Mouse (Mus musculus): Measurements from ENCODE around the gene A3galt2. TPM values are rescaled to one million over a fixed set of nuclear protein-coding genes. Genes with fewer than 3 reads are reported as not detected.

Gene A3galt2
- polyA plus RNA-seq, 1 experiment from 2014 or later: 0.10 TPM

DNA sequence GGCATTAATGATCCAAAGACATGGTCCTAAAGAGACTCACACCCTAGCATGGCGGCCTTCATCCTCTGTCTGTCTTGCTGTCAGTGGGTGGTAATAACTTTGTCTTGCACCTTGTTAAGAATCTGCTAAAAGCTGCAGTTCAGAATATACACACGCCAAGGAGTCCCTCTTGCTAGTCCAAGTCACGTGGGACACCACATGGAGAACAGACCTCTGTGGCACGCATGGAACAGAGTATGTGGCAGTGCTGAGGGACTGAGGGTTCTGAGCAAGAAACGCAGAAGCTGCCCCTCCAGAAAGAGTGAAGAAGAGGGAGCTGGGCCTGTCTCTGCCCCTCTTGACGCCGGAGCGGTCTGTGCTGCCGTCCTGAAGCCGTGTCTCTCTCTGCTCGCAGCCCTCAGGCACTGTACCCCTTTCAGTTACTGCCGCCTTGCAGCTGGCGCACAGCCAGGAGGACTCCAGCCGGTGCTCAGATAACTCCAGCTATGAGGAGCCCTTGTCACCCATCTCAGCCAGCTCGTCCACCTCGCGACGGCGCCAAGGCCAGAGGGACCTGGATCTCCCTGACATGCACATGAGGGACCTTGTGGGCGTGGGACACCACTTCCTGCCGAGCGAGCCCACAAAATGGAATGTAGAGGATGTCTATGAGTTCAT lies 7.4 kb upstream of the A3galt2 start:
- H3K4me3 ChIP-seq: no peak overlapping the region
- H3K4me1 ChIP-seq: peaks cover 11% of the 10 kb centered on the region
- no peaks in the 10 kb centered on the region for H3K27me3 ChIP-seq (ENCODE audit: low read depth, poor library complexity, severe bottlenecking)
- DNase-seq (ENCODE audit: low spot score): no peak
- WGBS: 95% methylated on average over 22 of the region's 22 CpGs
- H3K27ac ChIP-seq (replicated peaks): no peak overlapping the region
- H3K36me3 ChIP-seq: peaks cover 100% of the 10 kb centered on the region
- H3K9me3 ChIP-seq (replicated peaks): no peaks in the 10 kb centered on the region

DNA sequence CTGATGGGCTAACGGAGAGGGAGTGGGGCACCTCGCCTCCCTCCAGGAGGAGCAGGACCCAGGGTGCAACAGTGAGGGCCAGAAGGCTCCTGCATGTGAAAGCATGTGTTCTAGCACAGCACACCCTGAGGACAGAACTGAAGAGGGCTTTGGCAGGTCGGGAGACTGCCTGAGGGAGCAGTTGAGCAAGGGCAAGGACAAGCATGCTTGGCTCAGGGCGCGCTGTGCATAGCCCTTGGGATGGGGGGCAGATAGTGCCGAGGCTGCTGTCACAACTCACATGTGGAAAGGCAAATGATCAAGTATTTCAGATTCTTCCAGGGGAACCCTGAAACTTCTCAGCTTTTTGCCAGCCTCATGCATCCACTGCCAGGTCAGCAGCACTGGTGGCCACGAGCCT lies 6.9 kb upstream of the A3galt2 start:
- WGBS: 96% methylated on average over 7 of the region's 7 CpGs
- no peak overlapping the region for H3K27ac ChIP-seq (replicated peaks)
- DNase-seq (ENCODE audit: low spot score): no peak
- H3K27me3 ChIP-seq (ENCODE audit: low read depth, poor library complexity, severe bottlenecking): no peaks in the 10 kb centered on the region
- H3K4me1 ChIP-seq: 0 out of 2 replicates have a peak, but pooled peaks cover 6% of the 10 kb centered on the region
- no peak overlapping the region for H3K4me3 ChIP-seq
- H3K36me3 ChIP-seq: peaks cover 100% of the 10 kb centered on the region
- H3K9me3 ChIP-seq (replicated peaks): no peaks in the 10 kb centered on the region

DNA sequence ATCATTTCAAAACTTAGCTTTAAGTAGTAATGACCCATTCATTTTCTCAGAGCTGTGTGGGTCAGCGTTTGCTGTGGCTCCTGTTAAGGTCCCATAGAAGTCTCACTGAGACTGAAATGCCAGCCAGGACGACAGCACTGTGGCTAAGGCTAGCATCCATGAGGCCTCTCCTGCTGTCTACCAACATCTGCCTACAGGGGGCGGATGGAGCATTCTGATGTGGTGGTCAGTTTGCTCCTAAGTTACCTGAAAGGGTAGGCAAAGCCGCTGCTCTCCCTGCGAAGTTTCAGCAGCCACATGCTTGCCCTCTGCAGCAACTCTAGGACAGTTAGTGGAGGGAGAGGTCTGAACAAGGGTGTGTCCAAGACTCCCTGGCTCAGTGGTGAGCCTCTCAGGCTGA lies 4.2 kb upstream of the A3galt2 start:
- Histone ChIP-seq H3K27me3 (ENCODE audit: low read depth, poor library complexity, severe bottlenecking) (no peaks in the 10 kb centered on the region), H3K36me3 (peaks cover 94% of the 10 kb centered on the region), H3K27ac (replicated peaks) (no peak overlapping the region), H3K4me1 (peaks cover 18% of the 10 kb centered on the region), H3K9me3 (replicated peaks) (no peaks in the 10 kb centered on the region), H3K4me3 (no peak overlapping the region)
- 69% methylated on average over 5 of the region's 5 CpGs for WGBS
- DNase-seq (ENCODE audit: low spot score): no peak

DNA sequence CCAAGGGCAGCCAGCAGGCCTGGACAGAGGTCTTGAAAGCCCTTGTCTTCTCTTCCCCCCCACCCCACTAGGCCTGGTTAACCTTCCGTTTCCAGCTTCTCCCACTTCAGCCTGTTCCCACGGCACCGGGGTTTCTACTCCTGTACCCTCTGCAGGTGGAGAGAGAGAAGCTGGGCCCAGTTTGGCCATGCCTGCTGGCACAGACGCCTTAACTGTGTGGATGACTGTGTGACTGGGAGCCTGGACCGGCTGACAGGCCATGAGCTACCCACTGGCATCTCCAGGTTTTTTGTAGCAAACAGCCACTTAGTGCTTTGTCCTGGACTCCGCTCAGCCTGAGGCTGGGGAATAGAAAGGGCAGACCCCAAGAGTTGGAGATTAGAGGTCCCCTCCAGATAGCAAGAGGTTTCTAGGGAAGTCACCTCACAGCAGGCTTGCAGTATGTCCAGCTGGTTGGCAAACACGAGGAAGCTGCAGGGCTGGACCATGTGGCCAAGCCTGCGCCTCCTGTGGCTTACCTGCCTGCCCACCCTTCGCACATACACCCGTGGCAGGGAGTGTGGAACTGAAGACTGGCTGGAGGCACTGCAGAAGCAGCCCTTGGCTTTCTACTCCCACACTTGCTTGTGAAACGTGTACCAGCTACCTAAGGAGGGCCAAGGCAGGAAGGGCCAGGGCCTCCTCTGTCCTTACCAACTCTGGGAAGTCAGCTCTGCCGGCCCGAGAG lies 3.0 kb upstream of the A3galt2 start:
- Histone ChIP-seq H3K36me3 (peaks cover 82% of the 10 kb centered on the region), H3K27ac (replicated peaks) (no peak overlapping the region), H3K4me1 (peaks cover 21% of the 10 kb centered on the region), H3K9me3 (replicated peaks) (no peaks in the 10 kb centered on the region), H3K4me3 (no peak overlapping the region), H3K27me3 (ENCODE audit: low read depth, poor library complexity, severe bottlenecking) (no peaks in the 10 kb centered on the region)
- no peak for DNase-seq (ENCODE audit: low spot score)
- 92% methylated on average over 13 of the region's 13 CpGs for WGBS

DNA sequence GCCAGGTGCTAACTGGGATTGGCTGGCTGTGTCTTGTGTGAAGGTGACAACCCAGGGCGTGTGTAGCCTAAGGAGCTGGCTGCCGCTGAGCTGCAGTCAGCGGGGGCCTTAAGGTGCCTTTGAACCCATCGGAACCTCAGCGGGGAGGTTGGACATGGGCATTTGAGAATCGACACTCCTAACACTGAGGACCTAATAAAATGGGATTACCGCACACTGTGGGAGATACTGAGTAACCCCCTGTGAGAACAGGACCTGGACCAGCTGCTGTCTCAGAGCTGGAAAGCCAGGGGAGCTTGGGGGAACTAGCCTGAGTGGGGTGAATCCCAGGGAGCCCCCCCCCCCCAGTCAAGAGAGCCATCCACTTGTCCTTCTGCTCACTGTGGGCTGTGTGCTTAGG lies 1.6 kb upstream of the A3galt2 start:
- Histone ChIP-seq H3K36me3 (peaks cover 68% of the 10 kb centered on the region), H3K9me3 (replicated peaks) (no peaks in the 10 kb centered on the region), H3K27me3 (ENCODE audit: low read depth, poor library complexity, severe bottlenecking) (no peaks in the 10 kb centered on the region), H3K27ac (replicated peaks) (peak overlapping the region; percentile 28; the same call in 1 of the 2 replicates), H3K4me1 (peaks cover 21% of the 10 kb centered on the region), H3K4me3 (no peak overlapping the region)
- WGBS: 91% methylated on average over 7 of the region's 7 CpGs
- DNase-seq (ENCODE audit: low spot score): no peak

DNA sequence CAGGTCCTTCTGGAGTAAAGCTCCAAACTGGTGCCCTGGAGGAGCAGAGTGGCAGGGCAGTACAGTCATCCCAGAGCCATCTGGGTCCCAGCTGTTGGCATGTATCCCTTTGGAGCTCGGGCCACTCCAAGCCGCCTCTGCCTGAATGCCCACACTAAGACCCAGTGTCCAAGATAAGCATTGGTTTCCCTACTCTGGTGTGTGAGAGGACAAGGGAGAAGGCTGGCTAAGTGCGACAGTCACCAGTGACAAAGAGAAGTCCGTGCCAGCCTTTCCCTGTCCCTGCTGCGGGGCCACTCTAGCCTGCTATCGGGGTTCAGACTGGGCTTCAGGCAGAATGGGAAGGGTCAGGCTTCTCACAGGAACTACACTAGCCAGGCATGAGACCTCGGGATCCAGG lies 736 bp downstream of the A3galt2 start:
- Histone ChIP-seq H3K9me3 (replicated peaks) (no peaks in the 10 kb centered on the region), H3K4me1 (peaks cover 21% of the 10 kb centered on the region), H3K27me3 (ENCODE audit: low read depth, poor library complexity, severe bottlenecking) (no peaks in the 10 kb centered on the region), H3K36me3 (peaks cover 45% of the 10 kb centered on the region), H3K27ac (replicated peaks) (peak overlapping the region; percentile 63), H3K4me3 (no peak overlapping the region)
- WGBS: 80% methylated on average over 7 of the region's 7 CpGs
- DNase-seq (ENCODE audit: low spot score): no peak

DNA sequence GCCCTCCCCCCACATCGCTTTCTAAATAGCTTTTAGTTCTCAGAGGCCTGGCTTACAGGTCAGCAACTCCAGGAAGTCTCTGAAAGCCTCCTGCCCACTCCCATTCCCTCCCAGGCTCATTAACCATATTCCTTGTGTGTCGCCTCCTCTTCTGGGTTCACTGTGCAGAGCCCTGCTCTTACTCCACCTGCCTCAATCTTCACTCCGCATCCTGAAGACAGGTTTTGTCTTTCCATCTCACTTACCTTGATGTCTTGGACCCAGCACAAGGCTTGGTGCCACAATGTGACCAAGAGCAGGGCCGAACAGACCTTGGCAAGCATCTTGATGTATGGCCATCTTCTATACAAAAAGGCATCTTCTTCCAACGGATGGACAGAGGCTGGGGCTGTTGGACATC lies 4.0 kb downstream of the A3galt2 start:
- peaks cover 17% of the 10 kb centered on the region for H3K36me3 ChIP-seq
- H3K27me3 ChIP-seq (ENCODE audit: low read depth, poor library complexity, severe bottlenecking): no peaks in the 10 kb centered on the region
- peaks cover 10% of the 10 kb centered on the region; the same call in 1 of the 2 replicates for H3K9me3 ChIP-seq (replicated peaks)
- WGBS: 89% methylated on average over 5 of the region's 5 CpGs
- H3K4me1 ChIP-seq: peaks cover 14% of the 10 kb centered on the region
- DNase-seq (ENCODE audit: low spot score): no peak
- no peak overlapping the region for H3K4me3 ChIP-seq
- no peak overlapping the region for H3K27ac ChIP-seq (replicated peaks)

DNA sequence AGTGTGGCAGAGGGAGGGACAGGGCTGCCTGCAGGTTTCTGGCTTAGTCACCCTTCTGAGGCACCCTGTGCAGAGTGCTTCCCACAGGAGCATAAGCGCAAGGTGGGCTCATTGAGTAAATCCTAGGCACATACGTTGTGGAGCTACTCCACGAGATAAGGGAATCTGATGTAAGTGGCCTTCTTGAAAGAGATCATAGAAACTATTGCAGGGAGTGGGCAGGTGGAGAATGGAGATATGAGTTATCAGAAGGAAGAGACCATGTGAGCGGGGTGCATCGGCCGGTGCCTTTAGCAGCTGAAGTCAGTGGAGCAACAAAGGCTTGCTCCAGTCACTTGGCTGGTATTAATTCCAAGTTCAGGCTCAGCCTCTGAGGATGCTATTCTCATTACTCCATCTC lies 4.9 kb downstream of the A3galt2 start:
- Histone ChIP-seq H3K9me3 (replicated peaks) (peaks cover 10% of the 10 kb centered on the region; the same call in 1 of the 2 replicates), H3K4me3 (no peak overlapping the region), H3K27me3 (ENCODE audit: low read depth, poor library complexity, severe bottlenecking) (no peaks in the 10 kb centered on the region), H3K4me1 (peaks cover 12% of the 10 kb centered on the region), H3K36me3 (peaks cover 11% of the 10 kb centered on the region), H3K27ac (replicated peaks) (no peak overlapping the region)
- WGBS: 96% methylated on average over 6 of the region's 6 CpGs
- DNase-seq (ENCODE audit: low spot score): no peak

DNA sequence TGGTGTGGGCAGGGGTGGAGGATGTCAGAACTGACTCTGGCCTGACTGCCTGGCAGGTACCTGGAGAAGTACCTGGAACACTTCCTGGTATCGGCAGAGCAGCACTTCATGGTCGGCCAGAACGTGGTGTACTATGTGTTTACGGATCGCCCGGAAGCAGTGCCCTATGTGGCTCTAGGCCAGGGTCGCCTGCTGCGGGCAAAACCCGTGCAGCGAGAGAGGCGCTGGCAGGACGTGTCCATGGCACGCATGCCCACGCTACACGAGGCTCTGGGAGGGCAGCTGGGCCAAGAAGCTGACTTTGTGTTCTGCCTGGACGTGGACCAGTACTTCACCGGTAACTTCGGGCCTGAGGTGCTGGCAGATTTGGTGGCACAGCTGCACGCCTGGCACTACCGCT lies 11.8 kb downstream of the A3galt2 start:
- H3K4me3 ChIP-seq: no peak overlapping the region
- H3K27ac ChIP-seq (replicated peaks): no peak overlapping the region
- no peak for DNase-seq (ENCODE audit: low spot score)
- WGBS: 94% methylated on average over 20 of the region's 20 CpGs
- peaks cover 9% of the 10 kb centered on the region for H3K4me1 ChIP-seq
- peaks cover 10% of the 10 kb centered on the region; the same call in 1 of the 2 replicates for H3K9me3 ChIP-seq (replicated peaks)
- H3K27me3 ChIP-seq (ENCODE audit: low read depth, poor library complexity, severe bottlenecking): no peaks in the 10 kb centered on the region
- H3K36me3 ChIP-seq: peaks cover 13% of the 10 kb centered on the region

DNA sequence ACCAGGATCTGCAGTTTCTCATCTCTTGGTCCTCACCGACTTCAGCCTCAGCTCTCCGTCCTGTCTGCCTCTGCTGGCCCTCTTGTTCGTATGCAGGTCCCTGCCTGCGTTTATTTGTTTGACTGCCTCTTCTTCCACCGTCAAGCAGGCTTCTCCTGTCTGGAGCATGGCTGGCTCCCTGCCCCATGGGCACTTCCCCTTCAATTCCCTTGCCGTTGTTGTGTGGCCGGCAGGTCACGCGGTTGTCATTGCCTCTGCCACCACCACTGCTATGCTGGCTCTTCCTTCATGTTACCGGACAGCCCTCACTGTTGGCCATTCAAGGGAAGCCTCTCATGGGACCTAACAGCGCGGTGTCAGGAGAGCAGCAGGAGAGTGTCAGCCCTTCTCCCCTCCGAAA lies 13.0 kb downstream of the A3galt2 start:
- WGBS: 84% methylated on average over 13 of the region's 13 CpGs
- Histone ChIP-seq H3K27me3 (ENCODE audit: low read depth, poor library complexity, severe bottlenecking) (no peaks in the 10 kb centered on the region), H3K4me3 (no peak overlapping the region), H3K9me3 (replicated peaks) (peaks cover 7% of the 10 kb centered on the region; the same call in 1 of the 2 replicates), H3K36me3 (peaks cover 21% of the 10 kb centered on the region), H3K27ac (replicated peaks) (no peak overlapping the region), H3K4me1 (peaks cover 9% of the 10 kb centered on the region)
- DNase-seq (ENCODE audit: low spot score): no peak

DNA sequence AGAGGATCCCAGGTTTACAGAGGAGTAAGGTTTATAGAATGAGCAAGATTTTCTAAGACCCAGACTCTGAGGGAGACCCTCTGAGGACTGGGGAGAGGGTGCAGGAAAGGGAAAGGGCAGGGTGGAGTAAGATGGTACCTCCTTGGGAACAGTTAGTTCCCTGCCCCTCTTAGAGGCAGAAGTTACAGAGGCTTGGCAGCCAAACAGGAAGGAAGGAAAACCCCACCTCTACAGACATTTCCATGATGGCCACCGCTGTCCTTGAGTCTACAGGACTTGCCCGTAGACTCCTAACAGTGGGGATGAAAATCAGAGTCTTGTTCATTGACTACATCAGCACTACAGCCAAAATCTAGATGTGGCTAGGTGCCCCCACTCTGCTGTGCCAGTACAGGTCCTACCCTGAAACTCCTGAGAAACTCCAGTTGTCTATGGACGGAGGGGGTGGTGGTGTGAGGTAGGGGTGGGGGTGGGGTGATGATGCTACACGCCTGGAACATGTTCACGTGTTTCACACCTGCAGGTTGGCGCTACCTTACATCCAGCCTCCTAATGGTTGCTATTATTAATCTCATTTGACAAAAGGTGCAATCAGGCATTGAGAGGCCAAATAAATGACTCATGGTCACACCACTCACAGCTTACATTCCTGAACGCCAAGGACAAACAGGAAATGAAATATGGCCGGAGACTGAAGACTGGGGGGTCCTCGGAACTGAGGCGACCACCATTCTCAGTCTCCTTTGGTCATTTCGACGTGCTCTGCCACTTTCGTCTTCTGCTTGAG lies 14.6 kb downstream of the A3galt2 start:
- Histone ChIP-seq H3K27ac (replicated peaks) (no peak overlapping the region), H3K4me3 (no peak overlapping the region), H3K27me3 (ENCODE audit: low read depth, poor library complexity, severe bottlenecking) (no peaks in the 10 kb centered on the region), H3K36me3 (peaks cover 36% of the 10 kb centered on the region), H3K4me1 (peaks cover 9% of the 10 kb centered on the region), H3K9me3 (replicated peaks) (no peaks in the 10 kb centered on the region)
- DNase-seq (ENCODE audit: low spot score): no peak
- WGBS: 91% methylated on average over 13 of the region's 13 CpGs

DNA sequence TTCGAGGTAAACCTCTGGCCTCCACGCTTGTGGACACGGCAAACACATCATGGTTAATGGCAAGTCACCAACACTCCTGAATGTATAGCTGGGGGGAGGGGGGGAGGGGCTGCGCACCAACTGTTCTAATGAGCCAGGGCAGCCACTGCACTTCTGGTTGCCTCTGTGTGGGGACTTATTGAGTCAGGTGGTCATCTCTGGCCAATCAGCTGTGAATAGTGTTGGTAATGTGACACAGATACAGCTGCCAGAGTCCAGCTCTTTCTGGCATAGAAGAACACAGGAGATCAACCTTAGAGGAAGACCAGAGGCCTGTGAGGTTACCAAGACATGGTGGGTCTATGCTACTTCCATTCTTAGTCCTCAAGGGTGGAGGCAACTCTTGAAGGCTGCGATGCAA lies 15.5 kb downstream of the A3galt2 start:
- no peaks in the 10 kb centered on the region for H3K27me3 ChIP-seq (ENCODE audit: low read depth, poor library complexity, severe bottlenecking)
- DNase-seq (ENCODE audit: low spot score): no peak
- no peaks in the 10 kb centered on the region for H3K9me3 ChIP-seq (replicated peaks)
- H3K4me3 ChIP-seq: no peak overlapping the region
- 94% methylated on average over 5 of the region's 5 CpGs for WGBS
- H3K27ac ChIP-seq (replicated peaks): no peak overlapping the region
- peaks cover 45% of the 10 kb centered on the region for H3K36me3 ChIP-seq
- peaks cover 9% of the 10 kb centered on the region for H3K4me1 ChIP-seq

DNA sequence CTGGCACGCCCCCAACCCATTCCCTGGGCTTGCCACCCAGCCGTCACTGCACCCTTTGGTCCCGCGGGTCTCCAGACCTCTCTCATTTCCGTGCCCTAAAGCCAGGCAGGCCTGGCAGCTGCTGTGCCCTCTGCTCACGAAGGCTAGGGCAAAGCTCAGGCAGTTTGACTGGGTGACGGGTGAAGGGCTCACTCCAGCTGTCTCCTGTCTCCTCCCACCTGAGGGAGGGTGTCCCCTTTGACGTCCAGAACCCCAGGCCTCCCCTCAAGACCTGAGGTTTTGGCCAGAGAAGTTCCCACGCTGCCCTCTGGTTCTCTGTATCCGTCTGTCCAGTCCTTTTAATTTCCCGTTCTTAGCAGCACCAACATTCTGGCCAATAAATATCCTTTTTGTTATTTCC lies 18.7 kb downstream of the A3galt2 start:
- 92% methylated on average over 11 of the region's 11 CpGs for WGBS
- peaks cover 77% of the 10 kb centered on the region for H3K36me3 ChIP-seq

More for the DNA sequence above, 18.7 kb downstream of the A3galt2 start:
- H3K9me3 ChIP-seq (replicated peaks): no peaks in the 10 kb centered on the region
- H3K27ac ChIP-seq (replicated peaks): no peak overlapping the region
- H3K27me3 ChIP-seq (ENCODE audit: low read depth, poor library complexity, severe bottlenecking): no peaks in the 10 kb centered on the region
- peaks cover 12% of the 10 kb centered on the region for H3K4me1 ChIP-seq
- H3K4me3 ChIP-seq: no peak overlapping the region
- no peak for DNase-seq (ENCODE audit: low spot score)
